Mouse (Mus musculus) testis, adult 2 months (tissue): ENCODE measurements around the gene Tigit. TPM values are rescaled to one million over a fixed set of nuclear protein-coding genes. Genes with fewer than 3 reads are reported as not detected.

Experiments
- H3K27ac ChIP-seq: fragments of 200-500 bp; 2 replicates; pipeline ENCODE4 v1.5.1; 2012; ENCODE audit warnings: low read depth, low read length; ENCODE audit not compliant: control insufficient read depth, insufficient read depth
- H3K27me3 ChIP-seq: fragments of 200-500 bp; 2 replicates; pipeline ENCODE4 v1.6.1; 2012; ENCODE audit warnings: mild to moderate bottlenecking, low read length, moderate library complexity; ENCODE audit not compliant: control insufficient read depth, insufficient read depth
- H3K36me3 ChIP-seq: fragments of 200-500 bp; 2 replicates; pipeline ENCODE4 v1.6.1; 2012; ENCODE audit warnings: mild to moderate bottlenecking, low read length; ENCODE audit not compliant: control insufficient read depth, insufficient read depth
- H3K4me1 ChIP-seq: fragments of 200-500 bp; 2 replicates; pipeline ENCODE4 v1.6.1; 2012; ENCODE audit warnings: low read length; ENCODE audit not compliant: control insufficient read depth, insufficient read depth
- H3K4me3 ChIP-seq: fragments of 200-500 bp; 2 replicates; pipeline ENCODE4 v1.5.1; 2012; ENCODE audit warnings: low read depth, mild to moderate bottlenecking, low read length, moderate library complexity, mixed read lengths; ENCODE audit not compliant: control insufficient read depth
- CTCF ChIP-seq: fragments of 200-500 bp; IDR thresholded peaks from 2 replicates; pipeline ENCODE4 v1.5.1; 2012; ENCODE audit warnings: low read depth, mild to moderate bottlenecking, inconsistent platforms, low read length, moderate library complexity; ENCODE audit not compliant: control insufficient read depth, insufficient read depth, insufficient replicate concordance
- POLR2A ChIP-seq: fragments of 200-500 bp; IDR thresholded peaks from 2 replicates; pipeline ENCODE4 v1.6.1; 2012; ENCODE audit warnings: low read depth, mild to moderate bottlenecking, inconsistent platforms, low read length, moderate library complexity; ENCODE audit not compliant: control insufficient read depth
- polyA plus RNA-seq: library from polyadenylated mRNA; depleted of rRNA; stranded (reverse); fragments of >200 nt; gene quantifications from 2 replicates; pipeline ENCODE4 v1.2.3, GENCODE M21; 2012

Gene Tigit
- polyA plus RNA-seq, 1 experiment, result not detected

- no peaks in the 10 kb centered on the region for H3K27me3 ChIP-seq
Observed at GRCm38 (mm10) chr16:43625956-43626355, 38.0 kb downstream of the Tigit start.

GRCm38 (mm10) chr16:43625289-43625688 lies 38.7 kb downstream of the Tigit start:
- Histone ChIP-seq H3K27me3 (no peaks in the 10 kb centered on the region), H3K27ac (no peak overlapping the region), H3K4me1 (no peaks in the 10 kb centered on the region), H3K36me3 (no peaks in the 10 kb centered on the region), H3K4me3 (no peak overlapping the region)
- TF ChIP-seq POLR2A, result no peak
- no peak for TF ChIP-seq CTCF

More at GRCm38 (mm10) chr16:43625956-43626355, 38.0 kb downstream of the Tigit start:
- Histone ChIP-seq H3K27ac (no peak overlapping the region), H3K4me3 (no peak overlapping the region), H3K4me1 (no peaks in the 10 kb centered on the region), H3K36me3 (no peaks in the 10 kb centered on the region)
- TF ChIP-seq POLR2A (no peak), CTCF (no peak)

GRCm38 (mm10) chr16:43624876-43625275 lies 39.1 kb downstream of the Tigit start:
- Histone ChIP-seq H3K4me1 (no peaks in the 10 kb centered on the region), H3K27ac (no peak overlapping the region), H3K27me3 (no peaks in the 10 kb centered on the region), H3K4me3 (no peak overlapping the region), H3K36me3 (no peaks in the 10 kb centered on the region)
- no peak for TF ChIP-seq POLR2A
- no peak for TF ChIP-seq CTCF

GRCm38 (mm10) chr16:43623315-43624000 lies 40.5 kb downstream of the Tigit start:
- Histone ChIP-seq H3K4me1 (no peaks in the 10 kb centered on the region), H3K27me3 (no peaks in the 10 kb centered on the region), H3K36me3 (no peaks in the 10 kb centered on the region), H3K27ac (no peak overlapping the region), H3K4me3 (no peak overlapping the region)
- no peak for TF ChIP-seq POLR2A
- TF ChIP-seq CTCF, result no peak

GRCm38 (mm10) chr16:43620359-43620758 lies 43.6 kb downstream of the Tigit start:
- Histone ChIP-seq H3K27me3 (no peaks in the 10 kb centered on the region), H3K36me3 (no peaks in the 10 kb centered on the region), H3K4me3 (no peak overlapping the region), H3K4me1 (no peaks in the 10 kb centered on the region), H3K27ac (no peak overlapping the region)
- no peak for TF ChIP-seq CTCF
- TF ChIP-seq POLR2A, result no peak

- H3K36me3 ChIP-seq, result no peaks in the 10 kb centered on the region
- H3K27ac ChIP-seq, result no peak overlapping the region
- H3K4me3 ChIP-seq, result no peak overlapping the region
- TF ChIP-seq CTCF (no peak), POLR2A (no peak)
- H3K4me1 ChIP-seq, result no peaks in the 10 kb centered on the region
- no peaks in the 10 kb centered on the region for H3K27me3 ChIP-seq
Observed at GRCm38 (mm10) chr16:43619277-43619676, 44.7 kb downstream of the Tigit start.

GRCm38 (mm10) chr16:43618286-43618685 lies 45.7 kb downstream of the Tigit start:
- no peak overlapping the region for H3K27ac ChIP-seq
- no peaks in the 10 kb centered on the region for H3K27me3 ChIP-seq
- no peak for TF ChIP-seq POLR2A
- TF ChIP-seq CTCF, result no peak
- H3K36me3 ChIP-seq, result no peaks in the 10 kb centered on the region
- no peaks in the 10 kb centered on the region for H3K4me1 ChIP-seq
- H3K4me3 ChIP-seq, result peak overlapping the region; percentile 26; the same call in 1 of the 2 replicates
